8 mouse cellular contexts compared by ENCODE assay signal in the genomic region with DNA sequence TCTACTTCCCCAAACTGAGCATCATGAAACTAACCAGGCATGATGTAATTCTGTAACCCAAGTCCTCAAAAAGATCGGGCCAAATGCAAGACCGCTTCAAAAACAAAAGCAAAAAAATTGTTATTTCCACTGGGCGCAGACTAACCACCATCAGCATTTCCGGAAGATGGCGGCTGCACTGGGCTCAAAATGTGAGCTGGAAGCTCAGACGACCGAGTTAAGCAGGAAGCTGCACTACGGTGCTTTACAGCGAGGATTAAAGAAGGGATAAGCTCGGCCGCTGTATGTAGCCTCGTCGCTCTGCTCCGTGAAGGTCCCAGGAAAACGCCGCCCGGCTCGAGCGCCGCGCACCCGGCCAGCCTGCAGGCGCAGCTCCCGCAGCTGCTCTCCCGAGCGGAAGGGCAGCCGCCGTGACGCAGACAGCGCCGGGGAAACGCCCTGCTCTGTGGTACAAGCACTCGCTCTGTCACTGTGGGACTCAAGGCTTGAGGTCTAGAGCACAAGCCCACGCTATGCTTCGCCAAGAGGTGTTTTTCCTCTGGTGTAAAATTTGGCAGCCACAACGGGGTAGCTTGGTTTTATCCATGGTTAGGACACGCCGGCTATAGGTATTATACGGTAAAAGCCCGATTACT. TPM values are rescaled to one million over a fixed set of nuclear protein-coding genes. Genes with fewer than 3 reads are reported as not detected.
DNase-seq lines count a peak whose midpoint lies in the region; ATAC-seq lines count a peak whose summit lies in the region.

No protein-coding gene starts in this region.

- peaks cover 29% of the 10 kb centered on the region for H3K4me1 ChIP-seq in forebrain, embryonic 11.5 days (replicated peaks; ENCODE audit: control insufficient read depth, insufficient read depth, low read length)
- peaks cover 63% of the 10 kb centered on the region for H3K4me1 ChIP-seq in heart, embryonic 16.5 days (ENCODE audit: control insufficient read depth, insufficient read depth, low read length)
- peaks cover 73% of the 10 kb centered on the region for H3K4me1 ChIP-seq in liver, embryonic 15.5 days (replicated peaks)
- peaks cover 52% of the 10 kb centered on the region for H3K4me1 ChIP-seq in neural tube, embryonic 11.5 days (ENCODE audit: control insufficient read depth, insufficient read depth, low read length)
- H3K4me1 ChIP-seq in stomach, embryonic 16.5 days (ENCODE audit: control insufficient read depth, insufficient read depth, low read length), result peaks cover 53% of the 10 kb centered on the region

- peak; percentile 87 for ATAC-seq in CD4-positive, CD25-positive, alpha-beta regulatory T cell, adult 4 months
- peak; percentile 79 for ATAC-seq in forebrain, embryonic 11.5 days (replicated peaks; ENCODE audit: low FRiP score)
- peak; percentile 85 for ATAC-seq in heart, embryonic 16.5 days (replicated peaks; ENCODE audit: extremely low read depth, insufficient read depth, low FRiP score)
- peak; percentile 85 for ATAC-seq in liver, embryonic 15.5 days (ENCODE audit: insufficient read depth)
- peak; percentile 60 for ATAC-seq in neural tube, embryonic 11.5 days (ENCODE audit: insufficient read depth, low FRiP score, low TSS enrichment)
- peak; percentile 89 for ATAC-seq in stomach, embryonic 16.5 days (ENCODE audit: insufficient read depth, low FRiP score)

- no peaks in the 10 kb centered on the region for H3K9me3 ChIP-seq in forebrain, embryonic 11.5 days (ENCODE audit: control insufficient read depth, low read length)
- H3K9me3 ChIP-seq in heart, embryonic 16.5 days (replicated peaks; ENCODE audit: control insufficient read depth, low read length), result no peaks in the 10 kb centered on the region
- no peaks in the 10 kb centered on the region for H3K9me3 ChIP-seq in liver, embryonic 15.5 days (replicated peaks)
- H3K9me3 ChIP-seq in neural tube, embryonic 11.5 days (ENCODE audit: control insufficient read depth, low read length), result no peaks in the 10 kb centered on the region
- no peaks in the 10 kb centered on the region for H3K9me3 ChIP-seq in stomach, embryonic 16.5 days (replicated peaks; ENCODE audit: control insufficient read depth, low read length)

- H3K27me3 ChIP-seq in forebrain, embryonic 11.5 days (ENCODE audit: control insufficient read depth, insufficient read depth, low read length), result no peaks in the 10 kb centered on the region
- H3K27me3 ChIP-seq in heart, embryonic 16.5 days (ENCODE audit: control insufficient read depth, insufficient read depth, low read length), result no peaks in the 10 kb centered on the region
- H3K27me3 ChIP-seq in liver, embryonic 15.5 days, result no peaks in the 10 kb centered on the region
- H3K27me3 ChIP-seq in neural tube, embryonic 11.5 days (ENCODE audit: control insufficient read depth, insufficient read depth, low read length), result no peaks in the 10 kb centered on the region
- no peaks in the 10 kb centered on the region for H3K27me3 ChIP-seq in stomach, embryonic 16.5 days (ENCODE audit: control insufficient read depth, insufficient read depth, low read length)

- peak overlapping the region; percentile 41 for H3K4me3 ChIP-seq in forebrain, embryonic 11.5 days (ENCODE audit: low read depth, low read length)
- peak overlapping the region; percentile 79 for H3K4me3 ChIP-seq in heart, embryonic 16.5 days (ENCODE audit: low read length)
- H3K4me3 ChIP-seq in liver, embryonic 15.5 days (replicated peaks), result peak overlapping the region; percentile 79
- peak overlapping the region; percentile 38 for H3K4me3 ChIP-seq in neural tube, embryonic 11.5 days (ENCODE audit: low read depth, low read length)
- H3K4me3 ChIP-seq in stomach, embryonic 16.5 days (replicated peaks; ENCODE audit: low read length), result peak overlapping the region; percentile 66

- H3K27ac ChIP-seq in forebrain, embryonic 11.5 days (ENCODE audit: low read depth, low read length), result peak overlapping the region; percentile 82
- H3K27ac ChIP-seq in heart, embryonic 16.5 days (ENCODE audit: low read length), result peak overlapping the region; percentile 98
- H3K27ac ChIP-seq in liver, embryonic 15.5 days (replicated peaks), result peak overlapping the region; percentile 88
- peak overlapping the region; percentile 74 for H3K27ac ChIP-seq in neural tube, embryonic 11.5 days (ENCODE audit: low read depth, low read length)
- peak overlapping the region; percentile 98 for H3K27ac ChIP-seq in stomach, embryonic 16.5 days (ENCODE audit: low read length)

- H3K36me3 ChIP-seq in forebrain, embryonic 11.5 days (ENCODE audit: control insufficient read depth, insufficient read depth, low read length), result no peaks in the 10 kb centered on the region; the same call in 1 of the 2 replicates
- peaks cover 4% of the 10 kb centered on the region for H3K36me3 ChIP-seq in heart, embryonic 16.5 days (ENCODE audit: control insufficient read depth, insufficient read depth)
- H3K36me3 ChIP-seq in liver, embryonic 15.5 days (replicated peaks), result peaks cover 28% of the 10 kb centered on the region
- no peaks in the 10 kb centered on the region for H3K36me3 ChIP-seq in neural tube, embryonic 11.5 days (ENCODE audit: control insufficient read depth, insufficient read depth, low read length)
- H3K36me3 ChIP-seq in stomach, embryonic 16.5 days (ENCODE audit: control insufficient read depth, insufficient read depth, low read length), result peaks cover 8% of the 10 kb centered on the region; the same call in 1 of the 2 replicates

- peak; percentile 63 for DNase-seq in c-Kit-positive CD71-negative TER-119-negative erythroid progenitor cells, embryonic 14.5 days (ENCODE audit: low read depth)
- DNase-seq in forebrain, embryonic 11.5 days (ENCODE audit: low spot score), result peak; percentile 88
- peak; percentile 89 to 92 for DNase-seq in kidney, postnatal 36 days
- DNase-seq in neural tube, embryonic 11.5 days (ENCODE audit: low spot score), result peak; percentile 86

- under 1% methylated on average over 40 of the region's 40 CpGs for WGBS in forebrain, embryonic 11.5 days
- under 1% methylated on average over 40 of the region's 40 CpGs for WGBS in heart, embryonic 16.5 days
- WGBS in liver, embryonic 15.5 days (ENCODE audit: insufficient replicate concordance), result under 1% methylated on average over 40 of the region's 40 CpGs
- 1% methylated on average over 40 of the region's 40 CpGs for WGBS in neural tube, embryonic 11.5 days
- under 1% methylated on average over 40 of the region's 40 CpGs for WGBS in stomach, embryonic 16.5 days

- H3K9ac ChIP-seq in forebrain, embryonic 11.5 days (ENCODE audit: low read length), result peak overlapping the region; percentile 66
- peak overlapping the region; percentile 89 for H3K9ac ChIP-seq in heart, embryonic 16.5 days (ENCODE audit: low read length)
- H3K9ac ChIP-seq in liver, embryonic 15.5 days, result peak overlapping the region; percentile 80
- H3K9ac ChIP-seq in neural tube, embryonic 11.5 days (ENCODE audit: low read length), result peak overlapping the region; percentile 43
- H3K9ac ChIP-seq in stomach, embryonic 16.5 days (ENCODE audit: low read length), result peak overlapping the region; percentile 85

- H3K4me2 ChIP-seq in forebrain, embryonic 11.5 days (ENCODE audit: low read depth, low read length, severe bottlenecking), result peak overlapping the region; percentile 47
- peak overlapping the region; percentile 92 for H3K4me2 ChIP-seq in heart, embryonic 16.5 days (ENCODE audit: low read depth, low read length)
- peak overlapping the region; percentile 84 for H3K4me2 ChIP-seq in liver, embryonic 15.5 days
- H3K4me2 ChIP-seq in neural tube, embryonic 11.5 days (ENCODE audit: low read depth), result peak overlapping the region; percentile 55
- peak overlapping the region; percentile 93 for H3K4me2 ChIP-seq in stomach, embryonic 16.5 days (ENCODE audit: low read depth, low read length)

RNA-seq across cellular contexts. Expression of gene Kmt2e, which starts 16.0 kb away (rescaled TPM):
- polyA plus RNA-seq in CD4-positive, CD25-positive, alpha-beta regulatory T cell, adult 4 months (2017; shearing (Covaris generic)), result 100 to 1,000 TPM; 183 to 238 TPM
- polyA plus RNA-seq in forebrain, embryonic 11.5 days (2014; fragmentation: Nextera tagmentation; extraction: Ambion mirVana), result 104 TPM in 2 replicates
- polyA plus RNA-seq in heart, embryonic 16.5 days (2015; fragmentation: Nextera tagmentation; extraction: Ambion mirVana), result 67.9 and 76.9 TPM in 2 replicates
- 34.3 and 34.9 TPM in 2 replicates for polyA plus RNA-seq in liver, embryonic 15.5 days (2015; fragmentation: Nextera tagmentation; extraction: Ambion mirVana)
- 102 and 105 TPM in 2 replicates for polyA plus RNA-seq in neural tube, embryonic 11.5 days (2014; fragmentation: Nextera tagmentation; extraction: Ambion mirVana)
- 90.9 and 94.0 TPM in 2 replicates for polyA plus RNA-seq in stomach, embryonic 16.5 days (2015; fragmentation: Nextera tagmentation; extraction: Ambion mirVana)

Comparison
In these comparisons a context has a peak if more than half of its experiments do, and no peak if none do; other contexts are left out.
1. Peak in every context shown above with its lines: DNase-seq, ATAC-seq, H3K4me3 ChIP-seq and H3K27ac ChIP-seq.